Mouse (Mus musculus) embryo, embryonic 10.5 days (tissue): ENCODE results near the gene Greb1.
"Not testable (repeated sequence)": the region's sequence is repeated elsewhere in the genome, so short reads cannot be mapped to it uniquely, and the experiment has no call there.

Source experiments
- DNase-seq: peaks from one replicate; pipeline ENCODE4 v3.0.0-alpha.2; 2015; ENCODE audit warnings: low spot score

The Greb1 gene

GRCm38 (mm10) chr12:16763649-16764422 is 36.9 kb downstream of the Greb1 start:
- no peak for DNase-seq

GRCm38 (mm10) chr12:16761461-16761860 is 39.2 kb downstream of the Greb1 start:
- no peak for DNase-seq

GRCm38 (mm10) chr12:16760246-16760645 is 40.4 kb downstream of the Greb1 start:
- DNase-seq, result no peak

- DNase-seq, result peak; percentile 69
Observed at GRCm38 (mm10) chr12:16754311-16754710, 46.4 kb downstream of the Greb1 start.

- no peak for DNase-seq
Observed at GRCm38 (mm10) chr12:16753555-16753954, 47.1 kb downstream of the Greb1 start.

GRCm38 (mm10) chr12:16753110-16753509 is 47.6 kb downstream of the Greb1 start:
- no peak for DNase-seq

GRCm38 (mm10) chr12:16752236-16752840 is 48.3 kb downstream of the Greb1 start:
- DNase-seq, result no peak

- no peak for DNase-seq
Observed at GRCm38 (mm10) chr12:16751609-16752008, 49.1 kb downstream of the Greb1 start.

GRCm38 (mm10) chr12:16740059-16740458 is 60.6 kb downstream of the Greb1 start:
- no peak for DNase-seq

GRCm38 (mm10) chr12:16737266-16737665 is 63.4 kb downstream of the Greb1 start:
- DNase-seq, result peak; percentile 75

GRCm38 (mm10) chr12:16734698-16735097 is 66.0 kb downstream of the Greb1 start:
- no peak for DNase-seq

- DNase-seq, result peak; percentile 81
Observed at GRCm38 (mm10) chr12:16734009-16734408, 66.7 kb downstream of the Greb1 start.

- DNase-seq, result peak; percentile 47
Observed at GRCm38 (mm10) chr12:16731121-16731741, 69.5 kb downstream of the Greb1 start.

GRCm38 (mm10) chr12:16730196-16730595 is 70.5 kb downstream of the Greb1 start:
- DNase-seq, result no peak

GRCm38 (mm10) chr12:16728221-16728620 is 72.5 kb downstream of the Greb1 start:
- no peak for DNase-seq

- no peak for DNase-seq
Observed at GRCm38 (mm10) chr12:16726229-16726628, 74.5 kb downstream of the Greb1 start.

GRCm38 (mm10) chr12:16723601-16724000 is 77.1 kb downstream of the Greb1 start:
- DNase-seq, result no peak

GRCm38 (mm10) chr12:16718660-16719315 is 81.9 kb downstream of the Greb1 start:
- DNase-seq, result peak; percentile 92

GRCm38 (mm10) chr12:16717653-16718052 is 83.0 kb downstream of the Greb1 start:
- peak; percentile 69 for DNase-seq

- DNase-seq, result no peak
Observed at GRCm38 (mm10) chr12:16714616-16715015, 86.1 kb downstream of the Greb1 start.

GRCm38 (mm10) chr12:16698691-16699090 is 102.0 kb downstream of the Greb1 start:
- no peak for DNase-seq

- DNase-seq, result no peak
Observed at GRCm38 (mm10) chr12:16696146-16696545, 104.5 kb downstream of the Greb1 start.

GRCm38 (mm10) chr12:16695252-16695651 is 105.4 kb downstream of the Greb1 start:
- DNase-seq, result not testable (repeated sequence)
